Mouse (Mus musculus): ENCODE results near the gene Gpc5. TPM values are rescaled to one million over a fixed set of nuclear protein-coding genes. Genes with fewer than 3 reads are reported as not detected.

Gene Gpc5
- total RNA-seq, 2 experiments from 2014 or later, result 0.99 TPM; not detected in 1

DNA sequence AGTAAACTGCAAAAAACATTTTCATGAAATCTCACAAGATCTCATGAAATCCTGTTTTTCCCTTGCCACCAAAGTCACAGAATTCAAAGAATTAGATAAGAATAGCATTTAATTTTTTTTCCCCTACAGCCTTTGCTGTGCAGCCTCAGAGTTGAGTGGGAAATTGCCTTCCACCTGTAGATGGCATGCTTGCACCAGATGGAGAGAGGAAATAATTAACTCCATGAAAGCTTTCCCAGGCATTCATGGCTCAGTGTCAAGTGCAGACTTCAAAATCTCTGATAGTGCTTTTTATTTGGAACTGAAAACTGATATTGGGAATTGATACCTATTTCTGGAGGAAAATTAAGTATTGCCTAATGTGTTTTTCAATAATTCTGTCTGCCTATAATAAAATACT, 393.1 kb downstream of the Gpc5 start:
- DNase-seq (ENCODE audit: low spot score in 2 of 2), result no peak

DNA sequence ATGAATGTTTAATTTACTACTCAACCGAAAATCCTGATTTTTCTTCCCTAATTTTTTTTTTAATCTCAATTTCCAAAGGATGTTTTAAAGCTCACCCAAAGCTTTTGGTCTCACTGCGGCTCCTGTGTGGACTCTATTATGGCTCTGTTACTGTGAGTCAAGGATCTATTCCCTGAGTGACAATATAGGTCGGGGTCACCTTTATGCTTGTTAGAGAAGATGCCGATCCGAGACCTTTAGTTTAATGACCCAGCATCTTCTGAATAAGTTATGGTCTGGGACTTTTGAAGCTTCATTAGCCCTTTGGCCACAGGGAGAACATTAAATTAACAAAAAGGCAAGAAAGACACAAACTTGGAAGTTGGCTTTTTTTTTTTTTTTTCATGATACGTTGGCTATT, 408.8 kb downstream of the Gpc5 start:
- no peak for DNase-seq (ENCODE audit: low spot score in 2 of 2)

DNA sequence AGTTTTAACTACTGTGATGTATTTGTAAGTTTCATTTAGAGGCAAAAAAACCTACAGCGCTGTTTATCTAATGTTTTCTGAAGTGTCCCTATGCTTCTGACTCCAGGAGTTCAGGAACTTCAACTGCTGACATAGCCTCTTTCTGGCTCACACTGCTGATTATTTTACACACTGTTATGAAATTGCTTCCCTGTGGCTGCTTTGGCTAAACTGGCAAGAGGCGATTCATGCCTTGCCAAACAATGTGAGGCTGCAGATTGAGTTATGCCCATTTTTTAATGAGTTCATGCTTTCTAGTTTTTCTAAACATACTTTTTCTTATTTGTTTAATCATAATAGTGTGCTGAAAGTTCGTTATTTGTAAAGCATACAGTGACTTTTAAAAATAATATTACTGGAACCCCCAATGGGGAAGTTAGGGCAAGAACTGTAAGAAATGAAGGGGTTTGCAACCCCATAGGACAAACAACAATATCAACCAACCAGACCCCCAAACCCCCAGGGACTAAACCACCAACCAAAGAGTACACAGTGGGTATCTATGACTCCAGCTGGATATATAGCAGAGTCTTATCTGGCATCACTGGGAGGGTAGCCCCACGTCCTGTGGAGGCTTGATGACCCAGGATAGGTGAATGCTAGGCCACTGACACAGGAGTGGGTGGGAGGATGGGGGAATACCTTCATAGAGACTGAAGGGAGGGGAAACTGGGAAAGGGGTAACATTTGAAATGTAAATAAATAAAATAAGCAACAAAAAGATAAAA, 454.7 kb downstream of the Gpc5 start:
- DNase-seq (ENCODE audit: low spot score in 2 of 2), result no peak

DNA sequence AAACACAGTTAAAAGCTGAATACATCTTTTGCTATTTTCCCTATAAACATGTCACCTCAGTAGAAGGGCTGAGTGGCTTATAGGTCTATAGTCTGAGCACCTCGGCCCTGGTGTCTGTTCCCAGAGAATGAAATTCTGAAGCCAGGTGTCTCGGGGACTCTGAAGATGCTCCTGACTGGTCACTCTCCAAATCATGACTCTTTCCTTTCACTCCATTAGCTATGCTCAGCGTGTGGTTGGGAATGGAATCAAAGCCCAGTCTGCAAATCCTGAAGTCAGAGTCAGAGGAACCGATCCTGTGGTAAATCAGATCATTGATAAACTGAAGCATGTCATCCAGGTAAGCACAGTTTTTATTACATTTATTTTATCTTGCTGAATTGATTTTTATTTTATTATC, 460.0 kb downstream of the Gpc5 start:
- DNase-seq (ENCODE audit: low spot score in 2 of 2), result no peak

DNA sequence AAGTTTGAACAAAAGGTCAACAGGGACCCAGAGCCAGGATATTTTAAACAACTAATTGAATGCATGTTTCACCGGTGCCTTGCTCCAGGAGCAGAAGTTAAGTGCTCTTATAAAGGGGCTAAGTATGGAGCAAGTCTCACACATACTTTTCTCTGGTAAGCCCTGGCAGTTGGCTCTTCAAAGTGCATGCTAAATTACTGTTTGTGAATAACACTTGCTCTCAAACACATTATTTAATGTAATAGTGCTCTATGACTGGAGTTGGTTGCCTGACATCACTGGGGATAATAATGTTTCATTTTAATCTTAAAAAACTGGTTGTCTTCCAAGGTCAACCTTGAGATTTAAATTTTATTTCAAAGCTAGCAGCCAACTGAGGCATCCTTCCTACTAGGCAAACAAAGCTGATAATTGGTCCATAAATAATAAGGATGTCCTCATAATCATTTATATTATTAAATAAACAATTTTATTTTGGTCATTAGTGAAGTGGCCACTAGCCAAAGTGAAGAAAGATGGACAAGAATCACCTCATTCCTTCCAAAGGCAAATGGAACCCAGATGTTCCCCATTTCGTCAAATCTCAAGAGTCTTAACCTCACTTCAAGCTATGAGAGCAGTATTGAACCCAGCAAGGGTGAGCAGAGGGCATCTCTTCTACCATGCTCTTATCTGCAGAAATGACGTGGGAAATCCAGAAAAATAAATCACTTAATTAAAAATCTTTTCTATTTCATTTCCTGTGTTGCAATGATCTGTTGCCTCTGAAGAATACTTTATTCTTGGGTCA, 488.6 kb downstream of the Gpc5 start:
- DNase-seq (ENCODE audit: low spot score in 2 of 2), result no peak

DNA sequence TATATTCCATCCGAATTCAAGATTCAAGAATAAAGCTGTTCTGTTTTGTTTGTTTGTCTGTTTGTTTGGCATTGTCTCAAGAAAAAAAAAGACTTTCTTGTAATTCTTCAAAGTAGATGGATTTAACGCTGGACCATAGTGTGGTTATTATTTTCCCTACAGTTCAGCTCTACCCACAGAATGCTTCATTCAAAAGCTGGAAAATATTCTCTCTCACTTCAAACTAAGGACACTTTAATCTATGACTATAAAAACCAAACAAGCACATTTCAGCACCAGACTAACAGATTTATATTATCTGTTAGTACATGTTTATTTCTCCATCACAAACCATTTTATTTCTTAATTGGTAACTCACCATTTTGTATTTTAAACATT, 489.2 kb downstream of the Gpc5 start:
- DNase-seq (ENCODE audit: low spot score in 2 of 2), result no peak

DNA sequence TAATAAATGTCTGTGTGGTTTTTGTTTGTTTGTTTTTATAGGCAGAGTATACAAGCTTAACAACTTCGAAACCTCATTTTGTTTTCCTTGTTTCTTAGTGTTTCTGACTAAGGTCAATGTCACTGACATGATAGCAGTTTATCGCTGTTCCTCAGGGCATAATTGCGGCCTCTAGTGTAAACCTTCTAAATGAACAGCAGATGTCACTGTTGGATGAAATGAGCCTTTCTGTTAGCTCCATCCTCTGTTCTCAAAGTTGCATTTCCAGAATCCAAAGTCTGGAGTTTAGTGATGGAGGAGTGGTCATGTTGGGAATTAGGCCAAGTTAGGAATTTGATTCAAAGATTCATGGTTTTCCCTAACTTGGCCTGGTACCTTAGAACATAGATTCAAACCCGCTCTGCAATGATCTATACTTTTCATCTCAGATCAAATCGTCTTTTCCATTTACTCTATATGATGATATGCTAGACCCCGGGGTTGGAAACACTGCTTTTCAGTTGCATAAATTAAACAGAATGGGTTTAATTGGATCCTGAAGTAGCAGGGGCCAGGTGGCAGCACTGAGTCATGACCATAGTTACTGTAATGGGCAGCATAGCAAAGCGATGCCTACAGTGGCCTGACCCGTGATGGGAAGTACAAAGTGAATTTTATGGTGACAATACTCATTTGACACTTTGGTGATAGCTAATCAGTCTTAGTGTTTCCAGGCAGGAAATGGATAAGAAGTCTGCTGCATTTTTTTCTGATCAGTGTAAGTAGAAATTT, 508.4 kb downstream of the Gpc5 start:
- DNase-seq (ENCODE audit: low spot score in 2 of 2), result no peak

DNA sequence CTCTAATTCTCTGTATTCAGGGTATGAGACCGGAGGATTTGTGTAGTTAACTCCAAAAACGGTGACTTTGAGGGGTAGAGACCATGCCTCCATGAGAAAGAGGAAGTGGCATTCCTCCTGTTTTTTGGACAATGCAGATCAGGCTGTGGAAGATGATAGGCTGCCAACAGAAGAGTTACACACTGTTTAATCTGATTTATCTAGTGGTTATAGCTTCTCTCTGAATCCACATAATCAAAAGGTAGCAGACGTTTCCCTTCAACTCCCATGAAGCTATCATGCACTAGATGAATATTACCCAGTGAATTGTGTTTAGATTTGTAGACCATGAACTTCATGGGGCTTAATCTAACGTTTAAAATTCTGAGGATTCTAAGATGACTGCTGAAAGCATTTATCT, 522.1 kb downstream of the Gpc5 start:
- DNase-seq (ENCODE audit: low spot score in 2 of 2), result no peak

DNA sequence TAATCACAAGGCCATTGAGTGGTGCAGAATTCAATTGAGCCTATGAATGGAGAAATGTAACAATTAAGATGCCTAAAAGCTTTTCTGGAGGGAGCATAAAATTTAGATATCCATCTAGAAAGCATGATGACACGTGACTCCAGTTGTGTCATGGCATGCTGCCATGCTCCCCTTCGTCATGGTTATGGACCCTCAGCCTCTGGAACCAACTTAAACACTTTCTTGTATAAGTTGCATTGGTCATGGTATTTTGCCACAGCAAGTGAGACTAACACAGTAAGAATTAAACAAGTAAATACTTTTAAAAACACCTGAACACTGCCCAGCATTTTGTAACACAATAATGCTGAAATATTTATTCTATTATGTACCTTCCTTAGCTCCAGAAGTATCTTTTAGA, 524.3 kb downstream of the Gpc5 start:
- DNase-seq (ENCODE audit: low spot score in 2 of 2), result no peak

DNA sequence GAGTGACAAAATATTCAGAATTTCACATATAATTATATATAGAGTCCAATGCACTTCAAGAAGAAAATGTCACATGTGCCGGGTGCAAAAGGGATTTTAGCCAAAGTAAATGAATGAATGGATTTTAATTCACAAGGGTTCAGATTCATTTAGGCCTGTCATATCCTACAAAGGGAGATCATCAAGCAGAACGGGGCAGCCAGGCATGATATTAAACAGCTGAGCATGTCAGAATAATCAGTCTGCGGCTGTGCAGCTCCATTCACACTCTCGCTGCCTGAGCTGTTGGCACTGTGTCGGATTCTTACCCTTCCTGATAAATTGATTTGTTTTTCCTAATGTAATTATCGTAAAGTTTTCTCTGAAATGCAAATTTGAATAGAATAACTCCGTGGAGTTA, 524.8 kb downstream of the Gpc5 start:
- no peak for DNase-seq (ENCODE audit: low spot score in 2 of 2)

DNA sequence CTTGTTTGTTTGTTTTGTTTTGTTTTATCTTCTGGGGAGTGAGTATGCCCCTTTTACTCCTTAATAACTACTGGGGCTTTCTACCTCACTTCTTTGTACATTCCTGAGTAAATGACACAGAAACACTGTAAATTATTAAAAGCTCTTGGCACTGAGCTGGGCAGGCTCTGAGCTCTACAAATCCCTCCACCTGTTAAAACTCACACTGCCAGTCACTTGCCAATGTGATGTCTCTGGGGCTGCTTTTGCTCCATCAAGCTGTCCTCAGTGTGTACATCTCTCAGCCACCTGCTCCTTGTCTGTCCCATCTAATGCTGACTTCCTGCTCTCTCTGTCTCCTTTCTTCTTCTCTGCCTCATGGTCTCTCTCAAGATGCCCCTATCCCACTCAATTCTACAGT, 528.5 kb downstream of the Gpc5 start:
- DNase-seq (ENCODE audit: low spot score in 2 of 2), result no peak

DNA sequence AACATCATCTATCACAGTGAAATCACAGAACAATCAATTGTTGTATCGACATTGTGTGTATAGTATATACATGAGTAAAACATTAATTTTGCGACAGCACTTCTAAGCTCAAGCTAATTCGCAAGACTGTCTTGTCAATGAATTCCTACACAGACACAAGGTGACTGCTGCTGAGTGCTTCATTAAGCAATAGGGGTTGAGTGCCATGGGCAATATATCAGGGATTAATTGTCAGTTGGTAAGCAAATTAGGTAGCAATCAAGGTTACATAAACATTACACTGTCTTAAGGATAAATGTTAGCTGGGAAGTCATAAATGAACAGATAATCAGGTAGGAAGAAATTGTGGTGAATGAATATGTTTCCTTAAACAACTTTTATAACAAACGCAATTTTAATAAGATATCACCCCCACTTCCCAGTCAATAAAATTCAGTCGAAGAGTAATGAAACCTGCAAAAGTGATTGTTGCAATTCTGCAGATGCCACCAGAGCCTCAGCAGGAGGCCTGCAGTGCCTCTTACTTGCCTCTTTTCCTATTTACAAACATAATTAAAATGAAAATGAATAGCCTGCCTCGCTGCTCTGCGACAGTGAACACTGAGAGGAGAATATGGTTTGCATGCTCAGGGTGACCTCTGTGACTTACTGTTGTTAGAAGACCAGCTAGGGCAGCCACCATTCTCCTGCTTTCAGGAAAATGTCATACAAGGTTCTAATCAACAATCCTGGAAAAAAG, 539.3 kb downstream of the Gpc5 start:
- DNase-seq (ENCODE audit: low spot score in 2 of 2), result no peak

DNA sequence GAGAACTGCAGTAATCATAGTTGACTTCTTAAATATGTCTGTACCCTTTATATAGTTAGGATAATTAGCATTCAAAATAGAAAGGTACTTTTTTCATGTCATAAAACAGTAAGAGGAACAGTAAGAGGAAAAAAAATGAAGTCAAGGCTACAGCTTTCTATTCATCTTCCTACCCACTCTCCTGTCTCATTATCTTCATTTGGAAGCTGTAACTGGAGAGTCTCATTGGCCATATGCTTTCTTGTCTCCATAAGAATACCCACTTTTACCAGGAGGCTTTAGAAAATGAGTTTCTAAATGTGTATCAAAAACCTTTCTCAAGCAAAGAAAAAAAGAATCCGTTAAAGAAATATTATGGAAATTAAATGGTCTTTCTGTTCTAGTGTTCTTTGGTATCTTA, 541.3 kb downstream of the Gpc5 start:
- no peak for DNase-seq (ENCODE audit: low spot score in 2 of 2)

DNA sequence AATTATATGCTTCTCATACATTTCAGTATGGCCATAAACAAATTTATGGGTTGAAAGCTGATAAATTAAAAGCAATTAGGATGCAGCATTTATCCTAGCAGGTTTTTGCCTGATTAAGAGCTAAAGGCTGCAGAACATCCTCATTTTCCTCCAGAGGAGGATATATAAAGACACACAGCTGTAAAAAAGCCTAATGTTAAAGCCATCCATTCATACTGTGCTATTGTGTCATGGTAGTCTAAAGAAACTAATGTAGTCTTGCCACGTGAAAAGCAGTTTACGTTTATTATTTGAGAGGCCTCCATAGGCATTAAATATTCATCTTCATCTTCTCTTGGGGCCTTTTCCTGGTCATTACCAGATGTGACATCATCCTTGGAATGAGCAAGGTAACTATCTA, 587.9 kb downstream of the Gpc5 start:
- no peak for DNase-seq (ENCODE audit: low spot score in 2 of 2)

DNA sequence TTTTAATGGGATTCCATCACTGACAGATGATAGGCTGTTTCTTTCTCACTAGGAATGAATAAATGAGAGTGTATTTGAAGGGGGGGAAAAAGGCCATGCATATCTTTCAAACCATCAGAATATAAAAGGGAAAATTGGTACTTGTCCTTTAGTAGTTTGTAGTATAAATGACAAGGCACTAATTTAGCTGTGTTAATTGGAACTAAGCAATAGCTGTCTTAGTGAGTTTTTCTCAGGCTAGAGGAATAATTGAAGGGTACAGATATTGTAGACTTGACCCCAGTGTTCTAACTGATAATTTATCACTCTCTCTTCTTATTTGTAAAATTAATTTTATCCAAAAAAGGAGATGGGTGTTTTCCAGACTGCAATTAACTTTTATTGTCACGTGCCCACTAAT, 654.0 kb downstream of the Gpc5 start:
- no peak for DNase-seq (ENCODE audit: low spot score in 2 of 2)

DNA sequence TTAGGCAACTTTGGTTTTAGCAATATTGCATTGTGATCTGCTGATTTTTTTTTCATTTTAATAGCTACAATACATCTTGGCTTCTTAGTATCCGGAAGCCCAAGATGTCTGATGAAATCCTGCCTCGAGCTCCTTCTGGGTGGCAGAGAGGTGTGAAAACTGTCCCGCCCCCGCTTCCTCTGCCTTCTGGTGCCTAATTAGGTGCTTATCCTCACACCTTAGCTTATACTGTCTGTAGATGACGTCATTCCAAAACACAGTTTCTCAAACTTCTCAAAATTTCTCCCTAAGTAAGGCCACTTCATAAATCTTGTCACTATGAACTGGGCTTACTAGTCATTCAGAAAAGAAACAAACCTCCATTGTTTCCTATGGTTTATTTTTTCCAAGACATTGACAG, 668.2 kb downstream of the Gpc5 start:
- DNase-seq (ENCODE audit: low spot score in 2 of 2), result no peak

DNA sequence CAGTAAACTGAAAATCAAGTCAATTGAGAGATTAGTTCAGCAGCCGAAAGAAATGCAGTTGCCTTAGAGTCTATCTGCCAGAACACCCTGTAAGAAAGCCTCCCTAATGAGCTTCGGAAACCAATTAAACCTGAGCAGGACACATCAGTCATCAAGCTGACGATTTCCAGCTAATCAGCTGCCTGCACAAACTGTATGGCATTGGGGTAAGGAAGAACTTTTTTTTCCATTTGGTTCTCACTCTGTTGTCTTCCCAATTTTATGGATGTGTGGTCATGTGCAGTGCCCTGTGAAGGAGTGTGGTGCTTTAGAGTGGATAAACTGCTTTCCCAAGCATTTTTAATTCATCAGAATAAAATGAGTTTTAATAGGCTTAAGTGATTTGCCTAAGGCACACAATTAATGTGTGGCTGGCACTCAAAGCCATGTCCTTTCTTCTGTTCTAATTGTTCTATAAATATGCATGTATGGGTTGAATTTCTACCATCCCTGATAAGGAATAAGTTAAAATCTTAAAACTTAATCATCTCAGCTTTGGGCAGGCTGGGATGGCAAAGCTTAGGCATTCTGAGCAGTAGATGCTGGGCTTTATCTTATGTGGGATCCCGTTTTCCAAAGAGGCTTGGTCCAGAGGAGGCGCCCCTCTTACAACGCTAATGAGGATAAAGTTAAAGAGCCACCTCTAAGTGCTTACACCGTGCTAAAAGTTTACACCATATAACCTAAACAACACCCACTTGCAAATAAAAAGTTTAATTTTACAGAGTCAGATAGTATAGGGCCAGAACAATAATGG, 687.6 kb downstream of the Gpc5 start:
- no peak for DNase-seq (ENCODE audit: low spot score in 2 of 2)

DNA sequence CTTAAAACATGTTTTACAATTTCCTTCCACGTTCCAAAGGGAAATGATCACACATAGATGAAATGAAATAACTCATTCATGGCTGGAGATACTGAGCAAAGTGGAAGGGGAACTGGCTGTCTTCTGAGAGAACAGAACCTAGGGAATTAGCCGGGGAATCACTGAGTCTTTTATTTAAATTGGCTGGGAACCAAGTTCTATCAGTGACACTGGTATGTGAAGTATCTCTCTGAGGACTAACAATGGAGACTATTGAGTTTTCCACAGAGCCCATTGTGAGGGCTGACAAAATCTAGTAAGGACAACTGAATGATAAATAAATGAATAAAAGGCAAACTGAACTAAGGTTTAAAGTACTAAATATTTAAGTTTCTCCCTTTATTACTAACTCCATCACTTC, 712.7 kb downstream of the Gpc5 start:
- no peak for DNase-seq (ENCODE audit: low spot score in 2 of 2)

DNA sequence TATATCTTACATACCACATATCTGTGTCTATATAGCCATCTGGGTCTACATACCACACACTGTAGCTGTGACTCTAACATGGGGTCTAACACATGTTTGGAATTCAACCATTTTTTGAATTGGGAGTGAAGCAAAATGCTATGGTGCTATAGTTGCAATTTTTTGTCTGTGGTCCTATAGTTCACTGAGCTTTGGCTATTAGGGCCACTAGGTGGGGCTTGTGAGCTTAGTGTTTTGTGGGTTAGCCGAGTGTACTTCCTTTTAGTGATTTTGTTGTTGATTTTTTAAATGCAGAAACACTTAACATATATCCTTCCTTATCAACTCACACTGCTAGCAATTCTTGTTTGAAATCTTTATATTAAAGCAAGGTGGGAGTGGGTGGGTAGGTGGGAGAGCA, 727.0 kb downstream of the Gpc5 start:
- no peak for DNase-seq (ENCODE audit: low spot score in 2 of 2)

DNA sequence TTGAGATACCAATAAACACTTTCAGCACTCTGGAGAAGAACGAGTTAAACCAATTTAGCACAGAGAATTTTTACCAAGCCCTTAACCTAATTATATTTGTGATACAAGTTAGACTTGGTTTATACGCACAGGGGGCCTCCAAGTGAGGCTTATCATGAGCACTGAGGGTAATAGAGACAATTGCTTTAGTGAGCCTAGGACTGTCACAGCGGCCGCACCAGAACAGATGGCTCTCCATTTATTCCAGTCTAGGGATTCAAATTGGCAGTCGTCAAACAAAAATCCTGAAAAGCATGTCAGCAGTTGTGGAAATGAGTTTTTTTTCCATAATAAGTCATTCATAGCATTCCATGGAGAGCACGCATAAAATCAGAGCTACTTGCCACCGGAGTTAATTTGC, 729.6 kb downstream of the Gpc5 start:
- no peak for DNase-seq (ENCODE audit: low spot score in 2 of 2)

DNA sequence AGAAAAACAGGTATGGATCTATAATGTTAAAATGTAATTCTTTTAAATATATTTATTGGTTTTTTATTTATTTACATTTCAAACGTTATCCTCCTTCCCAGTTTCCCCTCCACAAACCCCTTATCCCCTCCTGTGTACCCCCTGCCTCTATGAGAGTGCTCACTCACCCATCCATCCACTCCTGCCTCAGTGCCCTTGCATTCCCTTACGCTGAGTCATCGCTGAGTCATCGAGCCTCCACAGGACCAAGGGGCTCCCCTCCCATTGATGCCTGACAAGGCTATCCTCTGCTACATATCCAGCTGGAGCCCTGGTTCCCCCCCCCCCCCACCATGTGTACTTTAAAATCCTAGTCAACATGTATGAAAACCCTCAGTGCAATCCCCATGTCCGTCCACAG, 738.5 kb downstream of the Gpc5 start:
- no peak for DNase-seq (ENCODE audit: low spot score in 2 of 2)
